ENCODE assay signal across 9 mouse cellular contexts in the genomic region with DNA sequence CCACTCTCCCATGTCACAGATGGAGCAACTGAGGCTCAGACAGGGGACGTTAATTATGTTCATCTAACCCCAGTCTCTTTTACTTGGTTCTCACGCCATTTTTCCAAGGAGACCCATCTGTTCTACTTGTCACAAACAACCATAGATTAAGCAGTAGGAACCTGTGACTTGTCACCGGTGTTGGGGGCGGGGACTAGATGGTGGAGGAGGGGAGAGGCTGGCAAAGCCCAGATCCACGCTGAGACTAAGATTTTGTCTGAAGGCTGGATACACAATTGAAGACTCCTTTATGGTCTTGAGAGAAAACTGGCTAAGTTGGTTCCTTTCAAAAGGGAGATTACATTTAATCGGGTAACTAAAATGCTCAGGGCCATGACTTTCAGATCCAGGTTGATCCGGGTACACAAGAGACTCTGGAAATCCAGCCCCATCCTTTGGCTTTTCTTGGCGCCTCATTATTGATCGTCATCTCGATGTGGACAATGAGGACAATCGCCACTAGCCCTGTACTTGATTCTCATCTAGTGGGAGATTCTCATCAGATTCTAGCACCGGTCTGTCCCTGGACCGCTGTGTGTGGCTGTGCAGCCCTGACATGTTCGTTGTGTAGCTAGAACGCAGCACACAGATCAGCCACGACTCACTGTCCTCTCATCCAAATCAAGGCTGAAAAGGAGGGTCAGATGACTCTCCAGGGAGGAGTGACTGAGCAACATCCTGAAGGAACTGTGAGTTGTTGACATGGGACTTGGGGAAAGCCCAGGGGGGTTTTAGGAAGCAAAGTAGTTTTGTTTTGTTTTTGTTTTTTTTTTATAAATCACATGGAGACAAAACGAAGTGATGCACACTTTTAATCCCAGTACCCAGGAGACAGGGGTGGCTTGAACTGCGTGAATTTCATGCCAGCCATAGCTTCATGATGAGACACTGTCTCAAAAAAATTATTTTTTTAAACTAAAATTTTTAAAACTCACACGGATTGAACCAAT.
DNase-seq lines count a peak whose midpoint lies in the region; ATAC-seq lines count a peak whose summit lies in the region.
"Had no signal": no experiment of that assay in that cellular context is flagged by ENCODE, and none has a peak within 500 bp of the region (broad histone marks: within the 10 kb centered on the region; RNA-seq: fewer than 3 reads in every experiment).

No protein-coding gene starts in this region.

- H3K9me3 ChIP-seq in forebrain, embryonic 11.5 days (ENCODE audit: control insufficient read depth, low read length): no peaks in the 10 kb centered on the region
- H3K9me3 ChIP-seq in limb, embryonic 10.5 days (replicated peaks): no peaks in the 10 kb centered on the region
- H3K9me3 ChIP-seq in neural tube, embryonic 14.5 days (ENCODE audit: control insufficient read depth, low read length): no peaks in the 10 kb centered on the region
- H3K9me3 ChIP-seq: G1E had no signal

- peak overlapping the region; percentile 49 for H3K4me2 ChIP-seq in forebrain, embryonic 11.5 days (ENCODE audit: low read depth, low read length, severe bottlenecking)
- peak overlapping the region; percentile 55 for H3K4me2 ChIP-seq in neural tube, embryonic 14.5 days (ENCODE audit: low read depth, low read length)

- H3K4me1 ChIP-seq in forebrain, embryonic 11.5 days (replicated peaks; ENCODE audit: control insufficient read depth, insufficient read depth, low read length): 0 out of 2 replicates have a peak, but pooled peaks cover 4% of the 10 kb centered on the region
- peaks cover 50% of the 10 kb centered on the region for H3K4me1 ChIP-seq in limb, embryonic 10.5 days
- H3K4me1 ChIP-seq in neural tube, embryonic 14.5 days (ENCODE audit: control insufficient read depth, insufficient read depth, low read length): no peaks in the 10 kb centered on the region

- no peaks in the 10 kb centered on the region for H3K36me3 ChIP-seq in forebrain, embryonic 11.5 days (ENCODE audit: control insufficient read depth, insufficient read depth, low read length)
- no peaks in the 10 kb centered on the region for H3K36me3 ChIP-seq in limb, embryonic 10.5 days
- no peaks in the 10 kb centered on the region for H3K36me3 ChIP-seq in neural tube, embryonic 14.5 days (ENCODE audit: control insufficient read depth, insufficient read depth, low read length)
- H3K36me3 ChIP-seq: G1E had no signal

- WGBS in forebrain, embryonic 11.5 days: 60% methylated on average over 19 of the region's 19 CpGs
- WGBS in limb, embryonic 10.5 days: 64% methylated on average over 19 of the region's 19 CpGs
- WGBS in neural tube, embryonic 14.5 days: 58% methylated on average over 19 of the region's 19 CpGs

- no peak overlapping the region for H3K27ac ChIP-seq in forebrain, embryonic 11.5 days (ENCODE audit: low read depth, low read length)
- H3K27ac ChIP-seq in limb, embryonic 10.5 days: peak overlapping the region; percentile 91
- no peak overlapping the region for H3K27ac ChIP-seq in neural tube, embryonic 14.5 days (ENCODE audit: low read depth, low read length)

- peak overlapping the region; percentile 12 for H3K9ac ChIP-seq in forebrain, embryonic 11.5 days (ENCODE audit: low read length)
- H3K9ac ChIP-seq in neural tube, embryonic 14.5 days (replicated peaks; ENCODE audit: low read depth, low read length): no peak overlapping the region

- intact Hi-C loops in heart, postnatal 25 days (cut with DNase I): loop anchor here (5.0 kb wide), 1 partner anchor 50 kb away; no protein-coding TSS in a partner anchor
- intact Hi-C loops in left cerebral cortex, postnatal 36 days (cut with DNase I): no loop called here

- peak; percentile 15; the same call in 1 of the 2 replicates for ATAC-seq in forebrain, embryonic 11.5 days (replicated peaks; ENCODE audit: low FRiP score)
- no peak for ATAC-seq in neural tube, embryonic 14.5 days (ENCODE audit: low read depth)

- DNase-seq in heart, adult 8-10 months (ENCODE audit: low spot score): peak; percentile 22
- DNase-seq in heart, postnatal 25 days (ENCODE audit: low spot score): no peak
- no peak for DNase-seq in forebrain, embryonic 11.5 days (ENCODE audit: low spot score)
- DNase-seq in limb, embryonic 10.5 days (ENCODE audit: low spot score): no peak
- no peak for DNase-seq in cerebellum, postnatal 36 days
- DNase-seq in kidney, postnatal 25 days: no peak
- DNase-seq in left cerebral cortex, postnatal 36 days (ENCODE audit: low spot score in 2 of 2): no peak

- no peaks in the 10 kb centered on the region for H3K27me3 ChIP-seq in forebrain, embryonic 11.5 days (ENCODE audit: control insufficient read depth, insufficient read depth, low read length)
- H3K27me3 ChIP-seq in limb, embryonic 10.5 days (ENCODE audit: low read depth, poor library complexity, severe bottlenecking): no peaks in the 10 kb centered on the region
- H3K27me3 ChIP-seq in neural tube, embryonic 14.5 days (ENCODE audit: control insufficient read depth, insufficient read depth, low read length): no peaks in the 10 kb centered on the region

- H3K4me3 ChIP-seq in forebrain, embryonic 11.5 days (ENCODE audit: low read depth, low read length): peak overlapping the region; percentile 22; the same call in 1 of the 2 replicates
- H3K4me3 ChIP-seq in limb, embryonic 10.5 days: peak overlapping the region; percentile 47
- peak overlapping the region; percentile 22; the same call in 1 of the 2 replicates for H3K4me3 ChIP-seq in neural tube, embryonic 14.5 days (ENCODE audit: low read depth, low read length)
